Mouse (Mus musculus): Measurements from ENCODE around the gene Akt3. TPM values are rescaled to one million over a fixed set of nuclear protein-coding genes. Genes with fewer than 3 reads are reported as not detected.

The Akt3 gene
- polyA plus RNA-seq, 1 experiment from 2014 or later = 28.9 TPM

GRCm38 (mm10) chr1:177231122-177231521 is 26.9 kb downstream of the Akt3 start:
- H3K9ac ChIP-seq (ENCODE audit: low read depth, low read length) = no peak overlapping the region
- H3K36me3 ChIP-seq (ENCODE audit: control insufficient read depth, insufficient read depth, low read length) = no peaks in the 10 kb centered on the region
- no peak overlapping the region for H3K4me3 ChIP-seq (ENCODE audit: low read depth, low read length)
- H3K27me3 ChIP-seq (ENCODE audit: control insufficient read depth, insufficient read depth, low read length) = no peaks in the 10 kb centered on the region
- ATAC-seq (ENCODE audit: low FRiP score) (no peak), DNase-seq (ENCODE audit: low spot score) (no peak)
- no peak overlapping the region for H3K4me2 ChIP-seq (replicated peaks; ENCODE audit: low read depth, low read length)
- no peaks in the 10 kb centered on the region for H3K4me1 ChIP-seq (replicated peaks; ENCODE audit: control insufficient read depth, insufficient read depth, low read length)
- H3K27ac ChIP-seq (ENCODE audit: low read depth, low read length) = no peak overlapping the region
- H3K9me3 ChIP-seq (ENCODE audit: control insufficient read depth, low read length) = no peaks in the 10 kb centered on the region

GRCm38 (mm10) chr1:177198978-177199377 is 59.0 kb downstream of the Akt3 start:
- ATAC-seq (ENCODE audit: low FRiP score) (no peak), DNase-seq (ENCODE audit: low spot score) (no peak)
- Histone ChIP-seq H3K27ac (ENCODE audit: low read depth, low read length) (no peak overlapping the region), H3K27me3 (ENCODE audit: control insufficient read depth, insufficient read depth, low read length) (no peaks in the 10 kb centered on the region), H3K9me3 (ENCODE audit: control insufficient read depth, low read length) (no peaks in the 10 kb centered on the region), H3K4me3 (ENCODE audit: low read depth, low read length) (no peak overlapping the region), H3K4me2 (replicated peaks; ENCODE audit: low read depth, low read length) (no peak overlapping the region), H3K4me1 (replicated peaks; ENCODE audit: control insufficient read depth, insufficient read depth, low read length) (no peaks in the 10 kb centered on the region), H3K36me3 (ENCODE audit: control insufficient read depth, insufficient read depth, low read length) (no peaks in the 10 kb centered on the region), H3K9ac (ENCODE audit: low read depth, low read length) (no peak overlapping the region)
- 74% methylated on average over 1 of the region's 1 CpGs for WGBS

GRCm38 (mm10) chr1:177195224-177195623 is 62.8 kb downstream of the Akt3 start:
- H3K4me1 ChIP-seq (replicated peaks; ENCODE audit: control insufficient read depth, insufficient read depth, low read length) = no peaks in the 10 kb centered on the region
- no peak for DNase-seq (ENCODE audit: low spot score)
- H3K4me2 ChIP-seq (replicated peaks; ENCODE audit: low read depth, low read length) = no peak overlapping the region
- H3K9me3 ChIP-seq (ENCODE audit: control insufficient read depth, low read length) = no peaks in the 10 kb centered on the region
- no peaks in the 10 kb centered on the region for H3K36me3 ChIP-seq (ENCODE audit: control insufficient read depth, insufficient read depth, low read length)
- H3K27me3 ChIP-seq (ENCODE audit: control insufficient read depth, insufficient read depth, low read length) = no peaks in the 10 kb centered on the region
- H3K9ac ChIP-seq (ENCODE audit: low read depth, low read length) = no peak overlapping the region
- H3K4me3 ChIP-seq (ENCODE audit: low read depth, low read length) = no peak overlapping the region
- no peak overlapping the region for H3K27ac ChIP-seq (ENCODE audit: low read depth, low read length)
- no peak for ATAC-seq (ENCODE audit: low FRiP score)

- H3K36me3 ChIP-seq (ENCODE audit: control insufficient read depth, insufficient read depth, low read length) = no peaks in the 10 kb centered on the region
Observed at GRCm38 (mm10) chr1:177194324-177194723, 63.7 kb downstream of the Akt3 start.

GRCm38 (mm10) chr1:177191623-177192022 is 66.4 kb downstream of the Akt3 start:
- Histone ChIP-seq H3K27me3 (ENCODE audit: control insufficient read depth, insufficient read depth, low read length) (no peaks in the 10 kb centered on the region), H3K9me3 (ENCODE audit: control insufficient read depth, low read length) (no peaks in the 10 kb centered on the region), H3K4me1 (replicated peaks; ENCODE audit: control insufficient read depth, insufficient read depth, low read length) (no peaks in the 10 kb centered on the region), H3K4me3 (ENCODE audit: low read depth, low read length) (no peak overlapping the region), H3K36me3 (ENCODE audit: control insufficient read depth, insufficient read depth, low read length) (no peaks in the 10 kb centered on the region), H3K27ac (ENCODE audit: low read depth, low read length) (no peak overlapping the region), H3K9ac (ENCODE audit: low read depth, low read length) (no peak overlapping the region), H3K4me2 (replicated peaks; ENCODE audit: low read depth, low read length) (no peak overlapping the region)
- WGBS = 44% methylated on average over 3 of the region's 3 CpGs
- no peak for DNase-seq (ENCODE audit: low spot score)
- no peak for ATAC-seq (ENCODE audit: low FRiP score)

More at GRCm38 (mm10) chr1:177194324-177194723, 63.7 kb downstream of the Akt3 start:
- no peak overlapping the region for H3K4me2 ChIP-seq (replicated peaks; ENCODE audit: low read depth, low read length)
- H3K4me1 ChIP-seq (replicated peaks; ENCODE audit: control insufficient read depth, insufficient read depth, low read length) = no peaks in the 10 kb centered on the region
- WGBS = 68% methylated on average over 1 of the region's 1 CpGs
- no peak overlapping the region for H3K9ac ChIP-seq (ENCODE audit: low read depth, low read length)
- H3K4me3 ChIP-seq (ENCODE audit: low read depth, low read length) = no peak overlapping the region
- no peaks in the 10 kb centered on the region for H3K27me3 ChIP-seq (ENCODE audit: control insufficient read depth, insufficient read depth, low read length)
- no peaks in the 10 kb centered on the region for H3K9me3 ChIP-seq (ENCODE audit: control insufficient read depth, low read length)
- DNase-seq (ENCODE audit: low spot score) = no peak
- H3K27ac ChIP-seq (ENCODE audit: low read depth, low read length) = no peak overlapping the region
- no peak for ATAC-seq (ENCODE audit: low FRiP score)

- 93% methylated on average over 1 of the region's 1 CpGs for WGBS
- Histone ChIP-seq H3K9ac (ENCODE audit: low read depth, low read length) (no peak overlapping the region), H3K4me2 (replicated peaks; ENCODE audit: low read depth, low read length) (no peak overlapping the region), H3K4me3 (ENCODE audit: low read depth, low read length) (no peak overlapping the region), H3K4me1 (replicated peaks; ENCODE audit: control insufficient read depth, insufficient read depth, low read length) (no peaks in the 10 kb centered on the region), H3K9me3 (ENCODE audit: control insufficient read depth, low read length) (no peaks in the 10 kb centered on the region), H3K27me3 (ENCODE audit: control insufficient read depth, insufficient read depth, low read length) (no peaks in the 10 kb centered on the region), H3K27ac (ENCODE audit: low read depth, low read length) (no peak overlapping the region), H3K36me3 (ENCODE audit: control insufficient read depth, insufficient read depth, low read length) (no peaks in the 10 kb centered on the region)
- no peak for ATAC-seq (ENCODE audit: low FRiP score)
- no peak for DNase-seq (ENCODE audit: low spot score)
Observed at GRCm38 (mm10) chr1:177190358-177190757, 67.6 kb downstream of the Akt3 start.

- Histone ChIP-seq H3K4me2 (replicated peaks; ENCODE audit: low read depth, low read length) (no peak overlapping the region), H3K27me3 (ENCODE audit: control insufficient read depth, insufficient read depth, low read length) (no peaks in the 10 kb centered on the region), H3K9ac (ENCODE audit: low read depth, low read length) (no peak overlapping the region), H3K36me3 (ENCODE audit: control insufficient read depth, insufficient read depth, low read length) (no peaks in the 10 kb centered on the region), H3K4me1 (replicated peaks; ENCODE audit: control insufficient read depth, insufficient read depth, low read length) (no peaks in the 10 kb centered on the region), H3K27ac (ENCODE audit: low read depth, low read length) (no peak overlapping the region), H3K4me3 (ENCODE audit: low read depth, low read length) (no peak overlapping the region), H3K9me3 (ENCODE audit: control insufficient read depth, low read length) (no peaks in the 10 kb centered on the region)
- DNase-seq (ENCODE audit: low spot score) (peak; percentile 66), ATAC-seq (ENCODE audit: low FRiP score) (peak; percentile 88)
- 29% methylated on average over 3 of the region's 3 CpGs for WGBS
Observed at GRCm38 (mm10) chr1:177188708-177189107, 69.3 kb downstream of the Akt3 start.

- ATAC-seq (ENCODE audit: low FRiP score) (peak; percentile 48; the same call in 1 of the 2 replicates), DNase-seq (ENCODE audit: low spot score) (no peak)
- Histone ChIP-seq H3K4me2 (replicated peaks; ENCODE audit: low read depth, low read length) (no peak overlapping the region), H3K27me3 (ENCODE audit: control insufficient read depth, insufficient read depth, low read length) (no peaks in the 10 kb centered on the region), H3K4me3 (ENCODE audit: low read depth, low read length) (no peak overlapping the region), H3K4me1 (replicated peaks; ENCODE audit: control insufficient read depth, insufficient read depth, low read length) (no peaks in the 10 kb centered on the region), H3K9ac (ENCODE audit: low read depth, low read length) (no peak overlapping the region), H3K27ac (ENCODE audit: low read depth, low read length) (peak overlapping the region; percentile 58; the same call in 1 of the 2 replicates), H3K9me3 (ENCODE audit: control insufficient read depth, low read length) (no peaks in the 10 kb centered on the region), H3K36me3 (ENCODE audit: control insufficient read depth, insufficient read depth, low read length) (no peaks in the 10 kb centered on the region)
- WGBS = 23% methylated on average over 2 of the region's 2 CpGs
Observed at GRCm38 (mm10) chr1:177186751-177187150, 71.3 kb downstream of the Akt3 start.

GRCm38 (mm10) chr1:177179635-177180034 is 78.4 kb downstream of the Akt3 start:
- Histone ChIP-seq H3K9me3 (ENCODE audit: control insufficient read depth, low read length) (no peaks in the 10 kb centered on the region), H3K4me2 (replicated peaks; ENCODE audit: low read depth, low read length) (no peak overlapping the region), H3K9ac (ENCODE audit: low read depth, low read length) (no peak overlapping the region), H3K36me3 (ENCODE audit: control insufficient read depth, insufficient read depth, low read length) (no peaks in the 10 kb centered on the region), H3K27me3 (ENCODE audit: control insufficient read depth, insufficient read depth, low read length) (no peaks in the 10 kb centered on the region), H3K27ac (ENCODE audit: low read depth, low read length) (no peak overlapping the region), H3K4me3 (ENCODE audit: low read depth, low read length) (no peak overlapping the region), H3K4me1 (replicated peaks; ENCODE audit: control insufficient read depth, insufficient read depth, low read length) (no peaks in the 10 kb centered on the region)
- ATAC-seq (ENCODE audit: low FRiP score) (no peak), DNase-seq (ENCODE audit: low spot score) (no peak)
- 94% methylated on average over 2 of the region's 2 CpGs for WGBS

Measured in hindbrain, embryonic 11.5 days (tissue).